Mouse (Mus musculus) hindbrain, embryonic 14.5 days (tissue): Measurements from ENCODE around the gene Casz1. TPM values are rescaled to one million over a fixed set of nuclear protein-coding genes. Genes with fewer than 3 reads are reported as not detected.

Source experiments
- ATAC-seq: fragments of 200-750 bp; cut with Nextera tagmentation; 2 replicates; pipeline ENCODE4 v1.8.0; 2017; ENCODE audit warnings: moderate number of reproducible peaks, mild to moderate bottlenecking, moderate TSS enrichment, moderate library complexity; ENCODE audit not compliant: low FRiP score
- DNase-seq: peaks from one replicate; pipeline ENCODE4 v3.0.0-alpha.2; 2015; ENCODE audit warnings: low spot score
- H3K27ac ChIP-seq: fragments of 300-500 bp; sonication (generic); 2 replicates; pipeline ENCODE4 v1.5.1; 2014; ENCODE audit warnings: mild to moderate bottlenecking, moderate library complexity
- H3K27me3 ChIP-seq: fragments of 300-500 bp; sonication (generic); 2 replicates; pipeline ENCODE4 v1.6.1; 2014; ENCODE audit warnings: mild to moderate bottlenecking, low read length, mixed read lengths; ENCODE audit not compliant: control insufficient read depth, insufficient read depth
- H3K36me3 ChIP-seq: fragments of 300-500 bp; sonication (generic); replicated peaks from 2 replicates; pipeline ENCODE4 v1.6.1; 2014; ENCODE audit not compliant: control insufficient read depth, insufficient read depth
- H3K4me1 ChIP-seq: fragments of 300-500 bp; sonication (generic); replicated peaks from 2 replicates; pipeline ENCODE4 v1.6.1; 2014; ENCODE audit warnings: antibody characterized with exemption, low read length, mixed read lengths; ENCODE audit not compliant: control insufficient read depth, insufficient read depth
- H3K4me2 ChIP-seq: fragments of 300-500 bp; sonication (generic); replicated peaks from 2 replicates; pipeline ENCODE4 v1.6.1; 2014; ENCODE audit warnings: mild to moderate bottlenecking, moderate library complexity
- H3K4me3 ChIP-seq: fragments of 300-500 bp; sonication (generic); replicated peaks from 2 replicates; pipeline ENCODE4 v1.5.1; 2014; ENCODE audit warnings: mild to moderate bottlenecking, low read length
- H3K9ac ChIP-seq: fragments of 300-500 bp; sonication (generic); 2 replicates; pipeline ENCODE4 v1.6.1; 2014
- H3K9me3 ChIP-seq: fragments of 300-500 bp; sonication (generic); 2 replicates; pipeline ENCODE4 v1.6.1; 2016; ENCODE audit warnings: low read length; ENCODE audit not compliant: control insufficient read depth
- WGBS: fragments of 180-500 bp; shearing (Covaris S2); extraction: QIAGEN DNeasy Blood & Tissue Kit; methylation state at CpG from one replicate; pipeline ENCODE4 v1.1.7; 2014; 5-methylcytosine and 5-hydroxymethylcytosine counted together
- polyA plus RNA-seq: library from polyadenylated mRNA; unstranded; fragments of >200 nt; fragmentation: Nextera tagmentation; extraction: Ambion mirVana; gene quantifications from 2 replicates; pipeline ENCODE4 v1.2.1, GENCODE M21; 2014

Gene Casz1
- polyA plus RNA-seq, 1 experiment from 2014 or later = 7.1 TPM

DNA sequence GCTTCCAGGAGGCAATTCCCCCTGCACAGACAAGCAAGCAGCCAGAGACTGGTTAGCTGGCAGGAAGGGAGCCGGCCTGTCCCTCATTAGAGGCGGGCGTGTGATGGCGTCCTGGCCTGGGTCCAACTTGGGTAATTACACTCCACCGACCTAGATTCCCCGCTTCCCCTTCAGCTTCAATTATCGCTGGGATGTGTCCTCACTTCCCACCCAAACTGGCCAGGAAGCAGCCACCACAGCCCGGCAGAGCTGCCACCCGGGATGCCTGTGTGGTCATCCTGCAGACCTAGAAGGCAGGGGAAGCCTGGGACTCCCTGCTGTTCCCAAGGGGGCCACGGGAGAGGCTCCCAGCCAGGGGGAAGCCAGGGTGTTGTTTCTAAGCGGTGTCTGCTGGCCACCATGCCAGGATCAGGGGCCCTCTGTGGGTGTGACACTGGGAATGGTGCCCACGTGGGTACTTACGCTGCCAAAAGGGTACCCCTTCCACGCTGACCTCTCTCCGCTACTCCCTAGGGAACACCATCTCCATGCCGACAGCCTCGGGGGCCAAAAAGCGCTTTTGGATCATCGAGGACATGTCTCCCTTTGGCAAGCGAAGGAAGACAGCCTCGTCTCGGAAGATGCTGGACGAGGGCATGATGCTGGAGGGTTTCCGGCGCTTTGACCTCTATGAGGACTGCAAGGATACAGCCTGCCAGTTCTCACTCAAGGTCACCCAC, 146.9 kb downstream of the Casz1 start:
- H3K36me3 ChIP-seq = no peaks in the 10 kb centered on the region
- H3K27me3 ChIP-seq = peaks cover 57% of the 10 kb centered on the region
- no peak overlapping the region for H3K9ac ChIP-seq
- no peaks in the 10 kb centered on the region for H3K9me3 ChIP-seq
- peak overlapping the region; percentile 80 for H3K4me2 ChIP-seq
- DNase-seq (peak; percentile 76), ATAC-seq (peak; percentile 58; the same call in 1 of the 2 replicates)
- peaks cover 29% of the 10 kb centered on the region for H3K4me1 ChIP-seq
- peak overlapping the region; percentile 37; the same call in 1 of the 2 replicates for H3K4me3 ChIP-seq
- WGBS = 30% methylated on average over 25 of the region's 25 CpGs
- peak overlapping the region; percentile 60; the same call in 1 of the 2 replicates for H3K27ac ChIP-seq

DNA sequence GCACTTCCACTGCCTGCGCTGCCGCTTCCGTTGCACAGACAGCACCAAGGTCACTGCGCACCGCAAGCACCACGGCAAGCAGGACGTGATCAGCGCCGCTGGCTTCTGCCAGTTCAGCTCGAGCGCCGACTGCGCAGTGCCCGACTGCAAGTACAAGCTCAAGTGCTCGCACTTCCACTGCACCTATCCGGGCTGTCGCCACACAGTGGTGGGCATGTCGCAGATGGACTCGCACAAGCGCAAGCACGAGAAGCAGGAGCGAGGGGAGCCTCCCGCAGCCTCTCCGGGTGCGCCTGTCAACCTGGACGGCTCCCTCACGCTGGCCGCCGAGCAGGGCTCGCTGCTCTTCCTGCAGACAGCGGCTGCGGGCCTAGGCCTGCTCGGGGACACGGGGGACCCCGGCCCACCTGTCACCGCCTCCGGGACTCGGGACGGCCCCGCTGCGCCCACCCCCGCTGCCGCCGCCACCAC, 147.6 kb downstream of the Casz1 start:
- Histone ChIP-seq H3K36me3 (no peaks in the 10 kb centered on the region), H3K9ac (peak overlapping the region; percentile 63), H3K4me3 (peak overlapping the region; percentile 37), H3K4me1 (peaks cover 29% of the 10 kb centered on the region), H3K27ac (no peak overlapping the region; the same call in 1 of the 2 replicates), H3K27me3 (peaks cover 57% of the 10 kb centered on the region), H3K4me2 (peak overlapping the region; percentile 80), H3K9me3 (no peaks in the 10 kb centered on the region)
- ATAC-seq = no peak
- WGBS = 4% methylated on average over 44 of the region's 44 CpGs
- DNase-seq = no peak

DNA sequence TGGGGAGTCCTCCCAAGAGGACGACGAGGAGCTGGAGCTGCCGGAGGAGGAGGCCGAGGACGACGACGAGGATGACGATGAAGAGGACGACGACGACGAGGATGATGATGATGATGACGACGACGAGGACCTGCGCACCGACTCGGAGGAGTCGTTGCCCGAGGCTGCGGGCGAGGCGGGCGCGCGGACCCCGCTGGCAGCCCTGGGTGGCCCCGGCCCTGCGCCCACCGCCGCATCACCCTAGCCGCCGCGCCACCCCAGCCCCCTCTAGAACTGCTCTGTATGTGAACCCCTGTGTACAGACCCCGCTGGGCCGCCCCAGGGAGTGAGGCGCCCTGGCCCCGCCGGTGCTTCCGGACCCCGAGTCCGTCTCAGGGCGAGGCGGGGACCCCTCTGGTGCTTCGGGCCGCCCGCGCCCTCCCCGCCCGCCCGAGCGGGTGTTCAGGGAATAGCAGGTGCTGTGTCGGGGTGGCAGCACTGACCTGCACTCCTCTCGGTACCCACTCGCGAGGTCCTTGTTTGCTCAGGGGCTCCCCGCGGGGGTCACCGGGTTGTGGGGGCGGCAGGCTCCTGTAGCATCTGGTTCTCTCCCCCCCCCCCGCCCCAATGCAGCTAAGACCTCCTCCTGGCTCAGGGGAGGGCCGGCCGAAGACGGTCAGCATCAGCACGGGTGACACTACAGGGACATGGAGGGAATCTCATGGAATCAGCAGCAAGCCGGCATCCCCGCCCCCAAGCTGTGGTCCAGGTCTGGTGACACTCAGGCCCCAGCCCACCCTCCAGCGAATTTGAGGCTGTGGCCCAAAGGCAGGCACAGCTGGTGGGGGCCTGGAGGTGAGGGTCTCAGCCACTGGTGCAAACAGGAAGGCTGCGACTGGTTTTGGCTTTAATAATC, 148.3 kb downstream of the Casz1 start:
- peak overlapping the region; percentile 80 for H3K4me2 ChIP-seq
- no peak overlapping the region for H3K27ac ChIP-seq
- no peaks in the 10 kb centered on the region for H3K9me3 ChIP-seq
- peak overlapping the region; percentile 37 for H3K4me3 ChIP-seq
- no peaks in the 10 kb centered on the region for H3K36me3 ChIP-seq
- WGBS = 9% methylated on average over 67 of the region's 69 CpGs
- DNase-seq = no peak
- H3K4me1 ChIP-seq = peaks cover 29% of the 10 kb centered on the region
- ATAC-seq = peak; percentile 31; the same call in 1 of the 2 replicates
- H3K27me3 ChIP-seq = peaks cover 57% of the 10 kb centered on the region
- peak overlapping the region; percentile 63 for H3K9ac ChIP-seq

DNA sequence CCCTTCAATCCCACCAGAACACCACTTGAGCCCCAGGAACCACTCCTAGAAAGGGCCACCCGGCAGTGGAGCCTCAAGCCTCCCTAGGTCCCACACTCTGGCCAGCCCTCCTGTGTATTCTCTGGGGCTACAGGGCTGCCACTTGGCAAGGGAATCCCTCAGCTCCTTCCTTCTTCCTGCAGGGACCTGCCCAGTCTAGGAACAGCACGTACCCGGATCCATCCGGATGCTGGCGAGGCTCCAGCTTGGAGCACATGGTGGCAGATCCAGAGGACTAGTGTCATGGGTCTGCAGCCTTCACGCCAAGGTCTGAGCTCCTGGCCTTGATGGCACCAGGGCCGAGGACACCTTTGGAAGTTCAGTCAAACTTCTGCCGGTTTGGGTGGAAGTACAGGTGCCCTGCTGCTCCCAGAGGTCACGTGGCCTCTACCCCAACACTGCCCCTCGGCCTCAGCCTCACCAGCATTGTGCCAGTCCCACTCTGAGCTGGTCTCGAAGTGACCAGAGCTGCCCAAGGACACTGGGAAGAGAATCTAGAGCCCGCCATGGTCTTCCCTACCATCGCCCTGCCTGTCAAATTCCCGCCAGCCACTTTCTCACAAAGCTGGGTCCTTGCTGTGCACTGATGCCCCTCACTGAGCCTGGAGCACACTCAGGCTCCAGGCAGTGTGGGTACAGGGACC, 151.0 kb downstream of the Casz1 start:
- Histone ChIP-seq H3K4me1 (peaks cover 29% of the 10 kb centered on the region), H3K36me3 (no peaks in the 10 kb centered on the region), H3K27ac (no peak overlapping the region), H3K9ac (no peak overlapping the region), H3K4me3 (no peak overlapping the region), H3K9me3 (no peaks in the 10 kb centered on the region), H3K27me3 (peaks cover 51% of the 10 kb centered on the region), H3K4me2 (no peak overlapping the region)
- no peak for ATAC-seq
- no peak for DNase-seq
- 78% methylated on average over 14 of the region's 14 CpGs for WGBS

DNA sequence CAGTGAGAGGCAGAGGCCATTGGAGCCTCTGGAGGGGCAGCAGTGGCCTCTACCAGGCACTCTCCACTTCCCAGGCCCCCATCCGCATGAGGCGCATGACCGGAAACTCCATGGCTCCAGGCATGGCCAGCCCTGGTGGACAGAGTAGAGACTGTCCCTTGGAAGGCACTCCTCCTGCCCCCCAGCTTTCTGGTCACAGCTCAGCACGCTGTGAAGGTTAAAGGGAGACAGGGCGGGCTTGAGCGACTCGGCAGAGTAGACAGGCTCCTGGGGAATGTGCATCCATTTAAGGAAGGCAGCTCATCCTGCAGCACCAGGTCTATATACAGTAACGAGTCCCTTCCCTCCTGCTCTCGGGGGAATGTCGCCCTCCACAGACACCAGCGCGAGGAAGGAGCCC, 155.8 kb downstream of the Casz1 start:
- Histone ChIP-seq H3K4me3 (no peak overlapping the region), H3K4me1 (no peaks in the 10 kb centered on the region), H3K36me3 (peaks cover 7% of the 10 kb centered on the region), H3K27ac (no peak overlapping the region), H3K27me3 (peaks cover 4% of the 10 kb centered on the region; the same call in 1 of the 2 replicates), H3K4me2 (no peak overlapping the region), H3K9ac (no peak overlapping the region), H3K9me3 (no peaks in the 10 kb centered on the region)
- ATAC-seq = no peak
- WGBS = 74% methylated on average over 12 of the region's 12 CpGs
- DNase-seq = no peak

DNA sequence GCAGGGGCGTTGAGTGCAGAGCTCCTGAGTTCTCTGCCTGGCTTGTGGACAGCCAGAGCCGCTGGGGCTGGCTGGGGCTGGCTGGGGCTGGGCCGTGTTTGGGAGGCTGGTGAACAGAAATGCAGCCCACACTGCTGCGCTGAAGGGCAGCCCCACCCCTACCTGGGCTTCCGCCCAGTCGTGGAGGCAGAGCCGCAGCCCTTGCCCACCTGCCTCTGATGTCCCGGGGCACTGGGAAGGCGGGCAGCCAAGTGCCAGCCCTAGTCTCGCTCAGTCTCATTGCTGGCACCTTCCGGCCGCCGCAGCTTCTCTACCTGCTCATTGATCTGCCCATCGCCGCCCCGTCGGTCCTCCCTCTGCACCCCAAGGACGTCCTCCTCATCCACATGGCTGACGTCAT, 156.9 kb downstream of the Casz1 start:
- DNase-seq = no peak
- WGBS = 95% methylated on average over 19 of the region's 19 CpGs

GRCm38 (mm10) chr4:148962096-148962495, 157.9 kb downstream of the Casz1 start:
- Histone ChIP-seq H3K27me3 (no peaks in the 10 kb centered on the region), H3K9me3 (no peaks in the 10 kb centered on the region), H3K36me3 (peaks cover 7% of the 10 kb centered on the region), H3K4me2 (no peak overlapping the region), H3K9ac (no peak overlapping the region), H3K4me1 (peaks cover 10% of the 10 kb centered on the region; the same call in 1 of the 2 replicates), H3K4me3 (no peak overlapping the region), H3K27ac (no peak overlapping the region)
- DNase-seq (no peak), ATAC-seq (no peak)
- 100% methylated on average over 1 of the region's 1 CpGs for WGBS

More for the DNA sequence above, 156.9 kb downstream of the Casz1 start:
- Histone ChIP-seq H3K9me3 (no peaks in the 10 kb centered on the region), H3K4me1 (peaks cover 4% of the 10 kb centered on the region; the same call in 1 of the 2 replicates), H3K27ac (no peak overlapping the region), H3K9ac (no peak overlapping the region), H3K4me2 (no peak overlapping the region), H3K4me3 (no peak overlapping the region), H3K36me3 (peaks cover 7% of the 10 kb centered on the region), H3K27me3 (no peaks in the 10 kb centered on the region; the same call in 1 of the 2 replicates)
- ATAC-seq = no peak

- peaks cover 15% of the 10 kb centered on the region; the same call in 1 of the 2 replicates for H3K4me1 ChIP-seq
- no peak for ATAC-seq
- no peaks in the 10 kb centered on the region for H3K9me3 ChIP-seq
- no peak overlapping the region for H3K4me3 ChIP-seq
- no peak overlapping the region for H3K27ac ChIP-seq
- 85% methylated on average over 10 of the region's 10 CpGs for WGBS
- H3K4me2 ChIP-seq = no peak overlapping the region
- no peak overlapping the region for H3K9ac ChIP-seq
- no peaks in the 10 kb centered on the region for H3K27me3 ChIP-seq
- peaks cover 7% of the 10 kb centered on the region for H3K36me3 ChIP-seq
- no peak for DNase-seq
Measured at GRCm38 (mm10) chr4:148964541-148965310, 160.5 kb downstream of the Casz1 start.
